Mouse (Mus musculus): ENCODE measurements around the gene Prm3. TPM values are rescaled to one million over a fixed set of nuclear protein-coding genes. Genes with fewer than 3 reads are reported as not detected.
"Not testable (repeated sequence)": the region's sequence is repeated elsewhere in the genome, so short reads cannot be mapped to it uniquely, and the experiment has no call there.

Prm3 gene
- total and polyA plus RNA-seq, 3 experiments = 0.41 TPM; not detected in 2

- intact Hi-C loops (cut with DNase I) = no loop called here
- Histone ChIP-seq H3K4me1 (ENCODE audit: control insufficient read depth, insufficient read depth, low read length) (peaks cover 2% of the 10 kb centered on the region), H3K9ac (ENCODE audit: low read depth, low read length) (no peak within 1 kb of the TSS), H3K36me3 (ENCODE audit: control insufficient read depth, insufficient read depth, low read length) (no peaks in the 10 kb centered on the region), H3K4me3 (no peak within 1 kb of the TSS), H3K79me2 (replicated peaks; ENCODE audit: control insufficient read depth, insufficient read depth, low read length) (no peaks in the 10 kb centered on the region), H3K27ac (no peak within 1 kb of the TSS), H3K27me3 (ENCODE audit: control insufficient read depth, insufficient read depth, low read length) (no peaks in the 10 kb centered on the region)
- no peak for TF ChIP-seq POLR2A (IDR thresholded peaks at IDR 0.05; ENCODE audit: insufficient read depth, low read depth, low read length)
- no peak for TF ChIP-seq CTCF (IDR thresholded peaks at IDR 0.05)
- no peak for TF ChIP-seq EP300 (IDR thresholded peaks at IDR 0.05; ENCODE audit: insufficient read depth, low read depth, low read length)
- 67% methylated on average over 2 of the region's 2 CpGs for WGBS
- DNase-seq = no peak
Observed at GRCm38 (mm10) chr16:10812865-10813371, 22.2 kb upstream of the Prm3 start, which contains the start of gene Gm11172. TSS of gene Gm11172 (plus strand) at chr16:10812915.

- no peak for DNase-seq
- no peaks in the 10 kb centered on the region for H3K36me3 ChIP-seq (ENCODE audit: control insufficient read depth, insufficient read depth, low read length)
- 96% methylated on average over 1 of the region's 1 CpGs for WGBS
- H3K4me3 ChIP-seq = no peak overlapping the region
- H3K27me3 ChIP-seq (ENCODE audit: control insufficient read depth, insufficient read depth, low read length) = no peaks in the 10 kb centered on the region
- H3K79me2 ChIP-seq (replicated peaks; ENCODE audit: control insufficient read depth, insufficient read depth, low read length) = no peaks in the 10 kb centered on the region
- H3K9ac ChIP-seq (ENCODE audit: low read depth, low read length) = no peak overlapping the region
- no peak overlapping the region for H3K27ac ChIP-seq
- no peak for TF ChIP-seq CTCF (IDR thresholded peaks at IDR 0.05)
- no peak for TF ChIP-seq POLR2A (IDR thresholded peaks at IDR 0.05; ENCODE audit: insufficient read depth, low read depth, low read length)
- no peak for TF ChIP-seq EP300 (IDR thresholded peaks at IDR 0.05; ENCODE audit: insufficient read depth, low read depth, low read length)
- intact Hi-C loops (cut with DNase I) = no loop called here
- H3K4me1 ChIP-seq (ENCODE audit: control insufficient read depth, insufficient read depth, low read length) = peaks cover 2% of the 10 kb centered on the region
Observed at GRCm38 (mm10) chr16:10810376-10810775, 19.7 kb upstream of the Prm3 start.

GRCm38 (mm10) chr16:10805789-10806527, 15.2 kb upstream of the Prm3 start, which contains the start of gene Prm1:
TSS of gene Prm1 (minus strand) at chr16:10805839.
- TF ChIP-seq CTCF (IDR thresholded peaks at IDR 0.05) (no peak), POLR2A (IDR thresholded peaks at IDR 0.05; ENCODE audit: insufficient read depth, low read depth, low read length) (no peak), EP300 (IDR thresholded peaks at IDR 0.05; ENCODE audit: insufficient read depth, low read depth, low read length) (no peak)
- no peak for DNase-seq
- Histone ChIP-seq H3K27me3 (ENCODE audit: control insufficient read depth, insufficient read depth, low read length) (no peaks in the 10 kb centered on the region), H3K4me1 (ENCODE audit: control insufficient read depth, insufficient read depth, low read length) (no peaks in the 10 kb centered on the region), H3K9ac (ENCODE audit: low read depth, low read length) (no peak within 1 kb of the TSS), H3K79me2 (replicated peaks; ENCODE audit: control insufficient read depth, insufficient read depth, low read length) (no peaks in the 10 kb centered on the region), H3K36me3 (ENCODE audit: control insufficient read depth, insufficient read depth, low read length) (no peaks in the 10 kb centered on the region), H3K27ac (no peak within 1 kb of the TSS), H3K4me3 (no peak within 1 kb of the TSS)
- intact Hi-C loops (cut with DNase I) = no loop called here
- WGBS = 84% methylated on average over 10 of the region's 10 CpGs

- intact Hi-C loops (cut with DNase I); H3K27me3 ChIP-seq (ENCODE audit: control insufficient read depth, insufficient read depth, low read length); H3K36me3 ChIP-seq (ENCODE audit: control insufficient read depth, insufficient read depth, low read length); H3K9ac ChIP-seq (ENCODE audit: low read depth, low read length); H3K4me3 ChIP-seq; H3K27ac ChIP-seq; DNase-seq; H3K4me1 ChIP-seq (ENCODE audit: control insufficient read depth, insufficient read depth, low read length); H3K79me2 ChIP-seq (replicated peaks; ENCODE audit: control insufficient read depth, insufficient read depth, low read length): not testable (repeated sequence)
- WGBS = 77% methylated on average over 3 of the region's 3 CpGs
Observed at GRCm38 (mm10) chr16:10802420-10802819, 11.7 kb upstream of the Prm3 start.

GRCm38 (mm10) chr16:10796034-10796433, 5.3 kb upstream of the Prm3 start, which contains the start of gene Prm2:
TSS of gene Prm2 (minus strand) at chr16:10796134.
- H3K27me3 ChIP-seq (ENCODE audit: control insufficient read depth, insufficient read depth, low read length) = no peaks in the 10 kb centered on the region
- H3K27ac ChIP-seq = no peak within 1 kb of the TSS
- 83% methylated on average over 6 of the region's 6 CpGs for WGBS
- intact Hi-C loops (cut with DNase I) = no loop called here
- no peaks in the 10 kb centered on the region for H3K79me2 ChIP-seq (replicated peaks; ENCODE audit: control insufficient read depth, insufficient read depth, low read length)
- no peak within 1 kb of the TSS for H3K9ac ChIP-seq (ENCODE audit: low read depth, low read length)
- no peaks in the 10 kb centered on the region for H3K4me1 ChIP-seq (ENCODE audit: control insufficient read depth, insufficient read depth, low read length)
- no peak within 1 kb of the TSS for H3K4me3 ChIP-seq
- H3K36me3 ChIP-seq (ENCODE audit: control insufficient read depth, insufficient read depth, low read length) = no peaks in the 10 kb centered on the region
- DNase-seq = no peak
- TF ChIP-seq EP300 (IDR thresholded peaks at IDR 0.05; ENCODE audit: insufficient read depth, low read depth, low read length) (no peak), POLR2A (IDR thresholded peaks at IDR 0.05; ENCODE audit: insufficient read depth, low read depth, low read length) (no peak), CTCF (IDR thresholded peaks at IDR 0.05) (no peak)

- no peak for DNase-seq
- Histone ChIP-seq H3K79me2 (replicated peaks; ENCODE audit: control insufficient read depth, insufficient read depth, low read length) (no peaks in the 10 kb centered on the region), H3K9ac (ENCODE audit: low read depth, low read length) (no peak overlapping the region), H3K4me1 (ENCODE audit: control insufficient read depth, insufficient read depth, low read length) (peaks cover 10% of the 10 kb centered on the region), H3K4me3 (no peak overlapping the region), H3K27ac (no peak overlapping the region), H3K36me3 (ENCODE audit: control insufficient read depth, insufficient read depth, low read length) (no peaks in the 10 kb centered on the region), H3K27me3 (ENCODE audit: control insufficient read depth, insufficient read depth, low read length) (no peaks in the 10 kb centered on the region)
- intact Hi-C loops (cut with DNase I) = no loop called here
- TF ChIP-seq CTCF (IDR thresholded peaks at IDR 0.05) (no peak), POLR2A (IDR thresholded peaks at IDR 0.05; ENCODE audit: insufficient read depth, low read depth, low read length) (no peak), EP300 (IDR thresholded peaks at IDR 0.05; ENCODE audit: insufficient read depth, low read depth, low read length) (no peak)
- 86% methylated on average over 4 of the region's 4 CpGs for WGBS
Observed at GRCm38 (mm10) chr16:10788866-10789265, 1.8 kb downstream of the Prm3 start.
